Mouse (Mus musculus): ENCODE results near the gene 4933421I07Rik. TPM values are rescaled to one million over a fixed set of nuclear protein-coding genes. Genes with fewer than 3 reads are reported as not detected.

4933421I07Rik gene
- polyA plus RNA-seq (2014; fragmentation: Nextera tagmentation; extraction: Ambion mirVana): not detected in 2 replicates

DNA sequence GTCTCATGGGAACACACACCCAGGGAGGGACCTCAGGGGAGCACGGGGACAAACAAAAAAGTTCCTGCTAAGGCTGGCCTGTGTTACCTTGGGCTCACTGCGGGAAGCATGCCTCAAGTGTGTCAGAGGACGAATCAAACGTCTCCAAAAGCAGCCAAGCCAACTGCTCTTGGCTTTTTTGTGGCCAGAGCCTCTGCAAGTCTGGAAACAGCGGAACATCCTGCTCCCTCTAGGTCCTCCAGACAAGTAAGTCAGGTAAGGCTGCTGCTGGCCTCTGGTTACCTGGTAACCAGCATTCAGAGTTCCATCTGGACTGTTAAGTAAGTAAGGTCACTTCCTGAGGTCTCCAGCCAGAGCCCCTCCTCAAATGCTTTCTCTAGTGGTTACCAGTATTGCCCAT lies at the start of gene 4933421I07Rik:
TSS of gene 4933421I07Rik (minus strand) at position 271 of the 400 bp plus-strand sequence.
- WGBS: 72% methylated on average over 5 of the region's 5 CpGs

GRCm38 (mm10) chr7:42497356-42497755 lies 49.4 kb upstream of the 4933421I07Rik start:
- ATAC-seq (ENCODE audit: low read depth): no peak
- 88% methylated on average over 9 of the region's 9 CpGs for WGBS
- Histone ChIP-seq H3K9ac (replicated peaks; ENCODE audit: low read depth, low read length) (no peak overlapping the region), H3K36me3 (ENCODE audit: control insufficient read depth, insufficient read depth, low read length) (no peaks in the 10 kb centered on the region), H3K27ac (ENCODE audit: low read depth, low read length) (no peak overlapping the region), H3K9me3 (ENCODE audit: control insufficient read depth, low read length) (no peaks in the 10 kb centered on the region; the same call in 1 of the 2 replicates), H3K4me1 (ENCODE audit: control insufficient read depth, insufficient read depth, low read length) (no peaks in the 10 kb centered on the region), H3K4me2 (ENCODE audit: low read depth, low read length) (no peak overlapping the region), H3K27me3 (ENCODE audit: control insufficient read depth, insufficient read depth, low read length) (no peaks in the 10 kb centered on the region), H3K4me3 (ENCODE audit: low read depth, low read length) (no peak overlapping the region)

More for the DNA sequence above, at the start of gene 4933421I07Rik:
- H3K4me3 ChIP-seq (ENCODE audit: low read depth, low read length): no peak within 1 kb of the TSS
- no peak within 1 kb of the TSS for H3K9ac ChIP-seq (replicated peaks; ENCODE audit: low read depth, low read length)
- peaks cover 7% of the 10 kb centered on the region; the same call in 1 of the 2 replicates for H3K9me3 ChIP-seq (ENCODE audit: control insufficient read depth, low read length)
- no peak for ATAC-seq (ENCODE audit: low read depth)
- no peaks in the 10 kb centered on the region for H3K27me3 ChIP-seq (ENCODE audit: control insufficient read depth, insufficient read depth, low read length)
- no peak within 1 kb of the TSS for H3K27ac ChIP-seq (ENCODE audit: low read depth, low read length)
- H3K36me3 ChIP-seq (ENCODE audit: control insufficient read depth, insufficient read depth, low read length): no peaks in the 10 kb centered on the region
- no peaks in the 10 kb centered on the region for H3K4me1 ChIP-seq (ENCODE audit: control insufficient read depth, insufficient read depth, low read length)
- no peak within 1 kb of the TSS for H3K4me2 ChIP-seq (ENCODE audit: low read depth, low read length)

- H3K4me3 ChIP-seq (ENCODE audit: low read depth, low read length): no peak overlapping the region
- no peak overlapping the region for H3K9ac ChIP-seq (replicated peaks; ENCODE audit: low read depth, low read length)
- H3K4me2 ChIP-seq (ENCODE audit: low read depth, low read length): no peak overlapping the region
- no peak for ATAC-seq (ENCODE audit: low read depth)
- WGBS: 95% methylated on average over 1 of the region's 1 CpGs
- H3K36me3 ChIP-seq (ENCODE audit: control insufficient read depth, insufficient read depth, low read length): no peaks in the 10 kb centered on the region
- no peaks in the 10 kb centered on the region; the same call in 1 of the 2 replicates for H3K9me3 ChIP-seq (ENCODE audit: control insufficient read depth, low read length)
- H3K27me3 ChIP-seq (ENCODE audit: control insufficient read depth, insufficient read depth, low read length): no peaks in the 10 kb centered on the region
- H3K4me1 ChIP-seq (ENCODE audit: control insufficient read depth, insufficient read depth, low read length): no peaks in the 10 kb centered on the region
- no peak overlapping the region for H3K27ac ChIP-seq (ENCODE audit: low read depth, low read length)
Measured at GRCm38 (mm10) chr7:42496202-42496601, 48.3 kb upstream of the 4933421I07Rik start.

GRCm38 (mm10) chr7:42490859-42491258 lies 42.9 kb upstream of the 4933421I07Rik start:
- Histone ChIP-seq H3K27me3 (ENCODE audit: control insufficient read depth, insufficient read depth, low read length) (no peaks in the 10 kb centered on the region), H3K27ac (ENCODE audit: low read depth, low read length) (no peak overlapping the region), H3K4me2 (ENCODE audit: low read depth, low read length) (no peak overlapping the region), H3K9me3 (ENCODE audit: control insufficient read depth, low read length) (no peaks in the 10 kb centered on the region; the same call in 1 of the 2 replicates), H3K4me1 (ENCODE audit: control insufficient read depth, insufficient read depth, low read length) (no peaks in the 10 kb centered on the region), H3K36me3 (ENCODE audit: control insufficient read depth, insufficient read depth, low read length) (peaks cover 14% of the 10 kb centered on the region; the same call in 1 of the 2 replicates), H3K4me3 (ENCODE audit: low read depth, low read length) (no peak overlapping the region), H3K9ac (replicated peaks; ENCODE audit: low read depth, low read length) (no peak overlapping the region)
- WGBS: 92% methylated on average over 5 of the region's 5 CpGs
- ATAC-seq (ENCODE audit: low read depth): no peak

GRCm38 (mm10) chr7:42490358-42490757 lies 42.4 kb upstream of the 4933421I07Rik start:
- ATAC-seq (ENCODE audit: low read depth): no peak
- 98% methylated on average over 4 of the region's 4 CpGs for WGBS
- H3K27ac ChIP-seq (ENCODE audit: low read depth, low read length): no peak overlapping the region

DNA sequence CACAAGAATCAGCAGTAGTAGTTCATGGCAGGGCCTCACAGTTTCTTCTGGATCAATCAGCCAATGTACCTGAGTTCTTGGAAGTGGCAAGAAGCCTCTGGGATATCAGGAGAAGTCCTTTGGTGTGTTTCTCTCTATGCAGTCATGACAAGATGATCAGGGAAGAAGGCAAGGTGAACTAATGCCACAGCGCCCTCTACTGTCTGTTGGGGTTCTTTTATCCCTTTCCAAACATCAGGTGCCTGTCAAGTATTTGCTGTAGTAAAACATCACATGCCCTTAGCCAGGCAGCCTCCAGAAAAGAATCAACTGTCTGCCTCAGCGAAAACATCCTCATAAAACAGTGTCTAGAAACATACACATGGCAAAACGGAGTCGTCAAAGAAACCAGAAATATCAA lies 6.7 kb upstream of the 4933421I07Rik start:
- no peak overlapping the region for H3K4me3 ChIP-seq (ENCODE audit: low read depth, low read length)
- H3K36me3 ChIP-seq (ENCODE audit: control insufficient read depth, insufficient read depth, low read length): no peaks in the 10 kb centered on the region
- no peak overlapping the region for H3K4me2 ChIP-seq (ENCODE audit: low read depth, low read length)
- H3K4me1 ChIP-seq (ENCODE audit: control insufficient read depth, insufficient read depth, low read length): no peaks in the 10 kb centered on the region
- H3K9ac ChIP-seq (replicated peaks; ENCODE audit: low read depth, low read length): no peak overlapping the region
- ATAC-seq (ENCODE audit: low read depth): no peak
- H3K9me3 ChIP-seq (ENCODE audit: control insufficient read depth, low read length): no peaks in the 10 kb centered on the region
- 71% methylated on average over 4 of the region's 4 CpGs for WGBS
- no peaks in the 10 kb centered on the region for H3K27me3 ChIP-seq (ENCODE audit: control insufficient read depth, insufficient read depth, low read length)
- no peak overlapping the region for H3K27ac ChIP-seq (ENCODE audit: low read depth, low read length)

More at GRCm38 (mm10) chr7:42490358-42490757, 42.4 kb upstream of the 4933421I07Rik start:
- Histone ChIP-seq H3K27me3 (ENCODE audit: control insufficient read depth, insufficient read depth, low read length) (no peaks in the 10 kb centered on the region), H3K36me3 (ENCODE audit: control insufficient read depth, insufficient read depth, low read length) (peaks cover 14% of the 10 kb centered on the region; the same call in 1 of the 2 replicates), H3K4me2 (ENCODE audit: low read depth, low read length) (no peak overlapping the region), H3K9me3 (ENCODE audit: control insufficient read depth, low read length) (no peaks in the 10 kb centered on the region; the same call in 1 of the 2 replicates), H3K4me3 (ENCODE audit: low read depth, low read length) (no peak overlapping the region), H3K4me1 (ENCODE audit: control insufficient read depth, insufficient read depth, low read length) (no peaks in the 10 kb centered on the region), H3K9ac (replicated peaks; ENCODE audit: low read depth, low read length) (no peak overlapping the region)

DNA sequence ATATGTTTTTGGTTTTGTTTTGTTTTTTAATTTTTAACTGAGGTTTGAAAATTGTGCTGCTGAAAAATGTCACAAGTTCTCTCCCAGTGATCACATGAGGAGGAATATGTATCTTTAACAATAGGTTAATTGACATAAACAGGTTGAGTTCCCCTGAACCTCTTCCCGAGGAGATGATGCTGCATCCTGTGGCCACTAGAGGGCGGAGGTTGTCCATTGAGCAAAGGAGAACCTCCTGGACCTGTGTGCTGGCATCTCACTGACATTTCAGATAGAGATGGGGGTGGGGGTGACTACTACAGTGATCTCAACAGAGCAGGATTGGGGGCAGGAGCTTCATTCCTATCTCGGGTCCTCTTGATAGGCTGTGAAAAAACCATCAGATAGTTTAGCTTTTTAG lies 2.7 kb upstream of the 4933421I07Rik start:
- Histone ChIP-seq H3K4me1 (ENCODE audit: control insufficient read depth, insufficient read depth, low read length) (no peaks in the 10 kb centered on the region), H3K9me3 (ENCODE audit: control insufficient read depth, low read length) (peaks cover 4% of the 10 kb centered on the region; the same call in 1 of the 2 replicates), H3K27me3 (ENCODE audit: control insufficient read depth, insufficient read depth, low read length) (no peaks in the 10 kb centered on the region), H3K36me3 (ENCODE audit: control insufficient read depth, insufficient read depth, low read length) (no peaks in the 10 kb centered on the region), H3K9ac (replicated peaks; ENCODE audit: low read depth, low read length) (no peak overlapping the region), H3K4me3 (ENCODE audit: low read depth, low read length) (no peak overlapping the region), H3K27ac (ENCODE audit: low read depth, low read length) (no peak overlapping the region), H3K4me2 (ENCODE audit: low read depth, low read length) (no peak overlapping the region)
- WGBS: 41% methylated on average over 3 of the region's 3 CpGs
- ATAC-seq (ENCODE audit: low read depth): no peak

DNA sequence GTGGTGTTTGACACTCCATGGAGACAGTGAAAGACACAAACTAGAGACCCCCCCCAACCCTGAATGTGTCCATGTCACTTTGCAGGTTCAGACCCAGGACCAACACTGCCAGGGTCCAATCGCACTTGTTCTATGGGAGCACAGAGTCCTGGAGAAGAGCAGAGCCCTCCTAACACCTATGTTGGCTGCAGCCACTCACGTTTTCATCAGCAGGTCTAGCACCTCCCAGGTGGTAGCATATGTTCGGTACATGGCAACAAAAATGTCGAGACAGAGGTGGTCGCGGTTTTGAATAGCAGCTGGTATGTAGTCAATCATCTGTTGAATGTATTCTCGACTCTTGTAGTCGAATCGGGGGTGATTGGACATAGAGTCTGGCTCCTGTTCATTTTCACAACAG lies 568 bp downstream of the 4933421I07Rik start:
- Histone ChIP-seq H3K9me3 (ENCODE audit: control insufficient read depth, low read length) (peaks cover 7% of the 10 kb centered on the region; the same call in 1 of the 2 replicates), H3K36me3 (ENCODE audit: control insufficient read depth, insufficient read depth, low read length) (no peaks in the 10 kb centered on the region), H3K27me3 (ENCODE audit: control insufficient read depth, insufficient read depth, low read length) (no peaks in the 10 kb centered on the region), H3K27ac (ENCODE audit: low read depth, low read length) (no peak overlapping the region), H3K4me3 (ENCODE audit: low read depth, low read length) (no peak overlapping the region), H3K4me2 (ENCODE audit: low read depth, low read length) (no peak overlapping the region), H3K9ac (replicated peaks; ENCODE audit: low read depth, low read length) (no peak overlapping the region), H3K4me1 (ENCODE audit: control insufficient read depth, insufficient read depth, low read length) (no peaks in the 10 kb centered on the region)
- ATAC-seq (ENCODE audit: low read depth): no peak
- 89% methylated on average over 9 of the region's 9 CpGs for WGBS

Data from neural tube, embryonic 14.5 days (tissue).